Mouse (Mus musculus) layer of hippocampus, adult 2 months (tissue): Measurements from ENCODE around the gene Gtpbp8. TPM values are rescaled to one million over a fixed set of nuclear protein-coding genes. Genes with fewer than 3 reads are reported as not detected.
A peak's percentile ranks its signal among the peaks of the same experiment; 100 is the strongest.

Experiments
- DNase-seq, 2 experiments: peaks; one replicate each; pipeline ENCODE4 v3.0.0; 2022; ENCODE audit warnings: low spot score in 2 of 2
- H3K27ac ChIP-seq: fragments of 200-600 bp; 2 replicates; pipeline ENCODE4 v1.8.1; 2022
- H3K4me3 ChIP-seq: fragments of 200-600 bp; 2 replicates; pipeline ENCODE4 v1.8.1; 2022; ENCODE audit warnings: mild to moderate bottlenecking
- CTCF ChIP-seq: fragments of 200-600 bp; conservative IDR thresholded peaks from 2 replicates; pipeline ENCODE4 v1.8.1; 2022; ENCODE audit warnings: antibody characterized with exemption, mild to moderate bottlenecking, moderate library complexity
- total RNA-seq, 2 experiments: library from RNA; stranded (reverse); gene quantifications; 2 replicates each; pipeline ENCODE4 v1.2.3; 2021

Gene Gtpbp8
- total RNA-seq, 2 experiments from 2014 or later, result 29.6 to 31.9 TPM

DNA sequence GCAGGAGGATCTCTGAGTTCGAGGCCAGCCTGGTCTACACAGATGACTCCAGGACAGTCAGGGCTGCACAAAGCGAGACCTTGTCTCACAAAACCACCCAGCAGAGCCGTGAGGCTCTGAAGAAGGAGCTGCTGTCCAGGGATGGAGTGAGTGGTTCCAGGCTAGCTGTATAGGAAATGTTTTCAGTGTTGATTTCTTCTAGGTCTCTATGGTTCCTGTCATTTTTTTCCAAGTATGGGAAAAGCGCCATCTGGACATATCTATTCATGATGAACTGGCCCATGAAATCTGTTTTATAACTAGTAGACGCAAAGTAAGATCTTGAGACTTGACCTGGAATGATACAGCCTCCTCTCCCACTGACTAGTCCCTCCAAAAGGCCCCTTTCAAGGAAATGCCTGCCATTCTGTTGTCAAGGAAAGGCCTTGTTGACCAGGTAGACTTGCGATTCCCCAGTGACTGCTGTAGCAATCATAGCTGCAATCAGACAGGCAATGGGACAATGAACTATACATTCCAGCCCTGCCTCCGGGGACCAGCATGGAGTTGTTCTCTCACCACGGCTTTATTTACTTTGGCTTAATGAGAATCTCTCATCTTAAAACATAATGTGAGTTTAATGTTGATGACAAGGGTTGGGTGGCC, 50.8 kb downstream of the Gtpbp8 start:
- TF ChIP-seq CTCF, result no peak
- no peak for DNase-seq
- Histone ChIP-seq H3K27ac (no peak overlapping the region), H3K4me3 (no peak overlapping the region)

DNA sequence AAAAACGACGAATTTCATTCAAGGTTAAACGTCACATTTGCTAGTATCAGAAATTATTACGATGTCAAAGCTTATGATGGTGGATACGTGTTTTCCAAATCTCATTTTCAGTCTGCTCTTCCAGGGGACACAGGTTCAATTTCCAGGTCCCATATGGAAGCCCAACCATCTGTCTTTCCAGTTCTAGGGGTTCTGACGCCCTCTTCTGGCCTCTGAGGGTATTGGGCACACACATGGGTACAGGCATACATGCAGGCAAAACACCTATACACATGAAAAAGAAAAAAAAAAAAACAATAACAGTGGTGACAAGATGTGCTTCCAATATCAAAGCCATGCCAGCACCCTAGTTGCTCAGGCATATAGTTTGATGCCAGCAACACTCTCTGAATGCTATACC, 52.5 kb downstream of the Gtpbp8 start:
- no peak for DNase-seq
- Histone ChIP-seq H3K4me3 (no peak overlapping the region), H3K27ac (no peak overlapping the region)
- peak; percentile 56 for TF ChIP-seq CTCF

- Histone ChIP-seq H3K27ac (no peak overlapping the region), H3K4me3 (no peak overlapping the region)
- TF ChIP-seq CTCF, result no peak
- no peak for DNase-seq
Measured at GRCm38 (mm10) chr16:44692541-44692940, 53.6 kb downstream of the Gtpbp8 start.

GRCm38 (mm10) chr16:44691561-44692141, 54.5 kb downstream of the Gtpbp8 start:
- H3K4me3 ChIP-seq, result peak overlapping the region; percentile 39
- peak overlapping the region; percentile 25; the same call in 1 of the 2 replicates for H3K27ac ChIP-seq
- TF ChIP-seq CTCF, result 0 out of 2 replicates have a peak, but pooled peaks have one; percentile 5
- peak; percentile 30 to 65 for DNase-seq

- DNase-seq, result no peak
Measured at GRCm38 (mm10) chr16:44691066-44691465, 55.1 kb downstream of the Gtpbp8 start.

DNA sequence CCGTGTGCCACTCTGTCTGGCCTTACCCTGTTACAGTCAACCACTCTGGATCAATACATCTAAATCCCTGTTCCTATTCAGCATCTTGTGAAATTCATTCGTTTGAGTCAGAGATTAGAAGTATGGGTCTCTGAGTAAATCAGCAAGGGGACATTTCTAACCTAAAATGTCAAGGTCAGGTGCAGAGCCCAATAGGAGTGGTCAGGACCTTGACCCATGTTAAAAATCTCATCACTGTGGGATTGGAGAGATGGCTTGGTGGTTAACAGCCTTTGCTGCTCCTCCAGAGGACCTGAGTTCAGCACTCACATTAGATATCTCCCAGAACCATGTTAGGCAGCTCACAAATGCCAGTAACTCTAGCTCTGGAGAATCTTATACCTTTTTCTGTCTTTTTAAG, 55.7 kb downstream of the Gtpbp8 start:
- Histone ChIP-seq H3K4me3 (no peak overlapping the region), H3K27ac (no peak overlapping the region)
- DNase-seq, result no peak
- TF ChIP-seq CTCF, result no peak

More at GRCm38 (mm10) chr16:44691066-44691465, 55.1 kb downstream of the Gtpbp8 start:
- TF ChIP-seq CTCF, result no peak
- Histone ChIP-seq H3K4me3 (no peak overlapping the region), H3K27ac (no peak overlapping the region)

GRCm38 (mm10) chr16:44688507-44688906, 57.7 kb downstream of the Gtpbp8 start:
- no peak overlapping the region for H3K4me3 ChIP-seq
- no peak for DNase-seq
- no peak for TF ChIP-seq CTCF
- H3K27ac ChIP-seq, result no peak overlapping the region

GRCm38 (mm10) chr16:44687719-44688420, 58.3 kb downstream of the Gtpbp8 start:
- no peak for DNase-seq
- no peak overlapping the region for H3K27ac ChIP-seq
- TF ChIP-seq CTCF, result no peak
- H3K4me3 ChIP-seq, result no peak overlapping the region

- TF ChIP-seq CTCF, result no peak
- Histone ChIP-seq H3K27ac (no peak overlapping the region), H3K4me3 (no peak overlapping the region)
- no peak for DNase-seq
Measured at GRCm38 (mm10) chr16:44686991-44687718, 59.0 kb downstream of the Gtpbp8 start.

Other genes with a start within 250 kb of the Gtpbp8 start
- 10 to 100 TPM in 1 of 2 experiments, 1 to 10 TPM in 1; 9.7 to 12.1 TPM for gene Boc, start 187.5 kb downstream of the Gtpbp8 start, total RNA-seq
- gene Nepro, start 22.1 kb downstream of the Gtpbp8 start, total RNA-seq, result 1 to 10 TPM; 5.7 to 6.5 TPM
- under 1 TPM in 1 of 2 experiments, not detected in 1; 0.26 TPM for gene Cd200r1, start 19.4 kb upstream of the Gtpbp8 start, total RNA-seq
- not detected for gene Cd200r4, start 65.4 kb upstream of the Gtpbp8 start, total RNA-seq
- gene Cd200r2, start 120.7 kb upstream of the Gtpbp8 start, total RNA-seq, result not detected
- gene Cd200r3, start 197.3 kb upstream of the Gtpbp8 start, total RNA-seq, result not detected